Mouse (Mus musculus) adrenal gland, adult 8-10 months (tissue): ENCODE measurements at regions not wholly inside any gene's neighbourhood (a gene's known extent, or its start where the extent isn't known, plus 50 kb on each side); places are given as distances from the start of the nearest gene placed in this dataset.
"Not testable (repeated sequence)": the region's sequence is repeated elsewhere in the genome, so short reads cannot be mapped to it uniquely, and the experiment has no call there.

ENCODE experiments used
- DNase-seq: peaks from one replicate; pipeline ENCODE4 v3.0.0; 2022

GRCm38 (mm10) chr16:50533881-50534280 is 57.1 kb downstream of the Ccdc54 start:
- DNase-seq = no peak

GRCm38 (mm10) chr16:50529511-50530416 is 61.2 kb downstream of the Ccdc54 start:
- DNase-seq = peak; percentile 81

GRCm38 (mm10) chr16:50528677-50529510 is 62.1 kb downstream of the Ccdc54 start:
- DNase-seq = peak; percentile 76

GRCm38 (mm10) chr16:50528355-50528676 is 62.6 kb downstream of the Ccdc54 start:
- no peak for DNase-seq

GRCm38 (mm10) chr16:50526930-50527329 is 64.0 kb downstream of the Ccdc54 start:
- not testable (repeated sequence) for DNase-seq

- no peak for DNase-seq
Observed at GRCm38 (mm10) chr16:50525934-50526366, 65.0 kb downstream of the Ccdc54 start.

DNA sequence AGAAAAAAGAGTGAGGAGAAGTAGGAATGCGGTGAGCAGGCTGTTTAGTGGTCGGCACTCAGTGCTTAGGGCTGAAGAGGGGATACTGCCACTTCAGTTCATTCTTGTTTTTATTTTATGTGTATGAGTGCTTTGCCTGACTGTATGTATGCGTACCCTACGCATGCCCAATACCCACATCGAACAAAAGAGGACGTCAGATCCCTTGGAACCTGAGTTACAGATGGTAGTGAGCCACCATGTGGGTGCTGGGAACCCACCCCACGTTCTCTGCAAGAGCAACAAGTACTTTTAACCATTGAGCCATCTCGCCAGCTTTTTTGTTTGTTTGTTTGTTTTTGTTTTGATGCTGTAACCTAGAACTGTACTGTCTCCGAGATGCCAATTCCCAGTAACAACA is 65.5 kb downstream of the Ccdc54 start:
- no peak for DNase-seq

DNA sequence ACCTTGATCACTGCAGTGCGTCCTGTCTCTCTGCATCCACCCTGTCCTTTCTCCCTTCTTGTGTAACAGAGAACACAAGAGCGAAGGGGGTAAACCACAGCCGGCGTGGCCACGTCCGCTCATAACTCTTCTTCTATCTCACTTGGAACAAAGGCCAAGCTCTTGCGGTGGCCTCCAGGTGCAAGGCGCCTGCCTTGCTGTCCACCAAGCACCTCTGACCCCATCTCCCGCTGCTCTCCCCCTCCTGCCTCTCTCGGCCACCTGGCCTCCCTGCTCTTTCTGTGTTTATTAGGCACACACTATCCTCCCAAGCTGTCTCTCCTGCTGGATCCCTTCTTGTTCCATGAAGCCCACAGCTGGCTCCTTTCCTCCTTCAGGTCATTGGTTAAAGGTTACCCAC is 71.3 kb downstream of the Ccdc54 start:
- no peak for DNase-seq

- no peak for DNase-seq
Observed at GRCm38 (mm10) chr16:50516579-50516978, 74.4 kb downstream of the Ccdc54 start.

GRCm38 (mm10) chr16:50515039-50515438 is 75.9 kb downstream of the Ccdc54 start:
- DNase-seq = no peak

GRCm38 (mm10) chr16:50512080-50512479 is 78.9 kb downstream of the Ccdc54 start:
- DNase-seq = no peak

GRCm38 (mm10) chr16:50509529-50509895 is 77.3 kb upstream of the Bbx start:
- DNase-seq = no peak

GRCm38 (mm10) chr16:50508673-50509528 is 76.7 kb upstream of the Bbx start:
- DNase-seq = no peak

DNA sequence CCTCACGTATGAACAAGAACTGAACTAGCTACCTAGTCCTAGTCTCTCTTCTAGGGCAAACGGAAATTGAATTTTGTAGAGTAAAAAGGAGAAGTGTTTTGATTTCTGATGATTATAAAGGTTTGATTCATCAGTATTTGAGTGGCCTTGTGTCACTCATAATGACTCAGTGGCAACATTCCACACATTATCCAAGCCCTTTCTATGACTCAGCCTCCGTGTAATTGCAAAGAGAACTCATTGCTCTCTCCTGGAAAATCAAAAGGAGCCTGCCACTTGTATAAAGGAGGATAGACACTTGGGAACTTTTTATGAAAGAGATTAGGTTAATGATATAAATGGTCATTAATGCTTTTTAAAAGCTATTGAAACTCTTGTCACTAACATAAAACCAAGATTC is 72.4 kb upstream of the Bbx start:
- DNase-seq = no peak

GRCm38 (mm10) chr16:50498909-50499308 is 66.7 kb upstream of the Bbx start:
- no peak for DNase-seq

GRCm38 (mm10) chr16:50493662-50494061 is 61.5 kb upstream of the Bbx start:
- no peak for DNase-seq

GRCm38 (mm10) chr16:50489244-50489643 is 57.1 kb upstream of the Bbx start:
- DNase-seq = no peak

DNA sequence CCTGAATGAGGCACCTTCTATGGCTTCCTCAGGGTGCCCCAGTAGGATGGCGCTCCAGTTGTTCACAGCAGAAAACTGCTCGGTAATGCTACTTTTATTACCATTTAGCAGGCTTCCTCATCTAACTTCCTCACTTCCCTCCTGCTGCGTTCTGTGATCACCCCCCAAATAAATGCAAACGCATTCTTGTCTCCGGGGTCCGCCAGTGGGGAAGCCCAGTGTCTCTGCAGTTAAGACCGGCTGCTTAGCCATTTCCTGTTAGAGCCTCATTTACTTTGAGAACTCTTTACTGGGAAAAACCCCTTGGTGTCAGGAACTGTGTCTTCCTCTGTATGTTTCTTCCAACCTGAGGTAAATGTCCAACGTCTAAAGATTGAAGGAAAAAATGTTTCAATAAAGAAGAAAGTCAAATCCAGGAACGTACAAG is 50.2 kb upstream of the Bbx start:
- no peak for DNase-seq
